Mouse (Mus musculus) embryonic facial prominence, embryonic 14.5 days (tissue): ENCODE measurements around the gene 1190005I06Rik. TPM values are rescaled to one million over a fixed set of nuclear protein-coding genes. Genes with fewer than 3 reads are reported as not detected.

Experiments used
- ATAC-seq: fragments of 200-750 bp; cut with Nextera tagmentation; 2 replicates; pipeline ENCODE4 v1.8.0; 2017; ENCODE audit warnings: low read depth, moderate number of reproducible peaks, moderate TSS enrichment
- DNase-seq: peaks from one replicate; pipeline ENCODE4 v3.0.0-alpha.2; 2015; ENCODE audit warnings: low spot score
- H3K27ac ChIP-seq: fragments of 300-500 bp; sonication (generic); replicated peaks from 2 replicates; pipeline ENCODE4 v1.5.1; 2014; ENCODE audit warnings: low read depth, mild to moderate bottlenecking, low read length, moderate library complexity
- H3K27me3 ChIP-seq: fragments of 300-500 bp; sonication (generic); replicated peaks from 2 replicates; pipeline ENCODE4 v1.6.1; 2014; ENCODE audit warnings: low read length; ENCODE audit not compliant: control insufficient read depth, insufficient read depth
- H3K36me3 ChIP-seq: fragments of 300-500 bp; sonication (generic); 2 replicates; pipeline ENCODE4 v1.6.1; 2014; ENCODE audit warnings: low read length, mixed read lengths; ENCODE audit not compliant: control insufficient read depth, insufficient read depth
- H3K4me1 ChIP-seq: fragments of 300-500 bp; sonication (generic); 2 replicates; pipeline ENCODE4 v1.6.1; 2014; ENCODE audit warnings: antibody characterized with exemption, low read length; ENCODE audit not compliant: control insufficient read depth, insufficient read depth
- H3K4me2 ChIP-seq: fragments of 300-500 bp; sonication (generic); 2 replicates; pipeline ENCODE4 v1.6.1; 2014; ENCODE audit warnings: low read depth, mild to moderate bottlenecking, low read length, moderate library complexity, mixed read lengths
- H3K4me3 ChIP-seq: fragments of 300-500 bp; sonication (generic); 2 replicates; pipeline ENCODE4 v1.5.1; 2014; ENCODE audit warnings: low read depth, mild to moderate bottlenecking, low read length
- H3K9ac ChIP-seq: fragments of 300-500 bp; sonication (generic); 2 replicates; pipeline ENCODE4 v1.6.1; 2014; ENCODE audit warnings: low read depth, mild to moderate bottlenecking, low read length, moderate library complexity, mixed read lengths
- H3K9me3 ChIP-seq: fragments of 300-500 bp; sonication (generic); 2 replicates; pipeline ENCODE4 v1.6.1; 2016; ENCODE audit warnings: low read length; ENCODE audit not compliant: control insufficient read depth
- WGBS: fragments of 180-500 bp; shearing (Covaris S2); extraction: QIAGEN DNeasy Blood & Tissue Kit; methylation state at CpG from one replicate; pipeline ENCODE4 v1.1.7; 2014; 5-methylcytosine and 5-hydroxymethylcytosine counted together
- polyA plus RNA-seq: library from polyadenylated mRNA; unstranded; fragments of >200 nt; fragmentation: Nextera tagmentation; extraction: Ambion mirVana; gene quantifications from 2 replicates; pipeline ENCODE4 v1.2.1, GENCODE M21; 2014

Gene 1190005I06Rik
- polyA plus RNA-seq, 1 experiment from 2014 or later = 6.9 TPM

- WGBS = 90% methylated on average over 10 of the region's 10 CpGs
- H3K36me3 ChIP-seq = peaks cover 39% of the 10 kb centered on the region
Observed at GRCm38 (mm10) chr8:120585521-120585920, 61.9 kb downstream of the 1190005I06Rik start.

GRCm38 (mm10) chr8:120581811-120582210 lies 65.6 kb downstream of the 1190005I06Rik start:
- Histone ChIP-seq H3K4me2 (no peak overlapping the region), H3K27ac (no peak overlapping the region), H3K4me3 (no peak overlapping the region), H3K27me3 (no peaks in the 10 kb centered on the region), H3K9me3 (no peaks in the 10 kb centered on the region), H3K4me1 (no peaks in the 10 kb centered on the region), H3K9ac (no peak overlapping the region), H3K36me3 (peaks cover 74% of the 10 kb centered on the region)
- 92% methylated on average over 8 of the region's 8 CpGs for WGBS
- DNase-seq (no peak), ATAC-seq (no peak)

More at GRCm38 (mm10) chr8:120585521-120585920, 61.9 kb downstream of the 1190005I06Rik start:
- Histone ChIP-seq H3K9ac (no peak overlapping the region), H3K27ac (no peak overlapping the region), H3K9me3 (no peaks in the 10 kb centered on the region), H3K4me1 (peaks cover 5% of the 10 kb centered on the region; the same call in 1 of the 2 replicates), H3K4me2 (no peak overlapping the region), H3K27me3 (no peaks in the 10 kb centered on the region), H3K4me3 (no peak overlapping the region)
- no peak for DNase-seq
- ATAC-seq = no peak

- Histone ChIP-seq H3K4me2 (no peak overlapping the region), H3K27ac (no peak overlapping the region), H3K4me1 (no peaks in the 10 kb centered on the region), H3K36me3 (peaks cover 79% of the 10 kb centered on the region), H3K27me3 (no peaks in the 10 kb centered on the region), H3K4me3 (no peak overlapping the region), H3K9ac (no peak overlapping the region), H3K9me3 (no peaks in the 10 kb centered on the region)
- DNase-seq (no peak), ATAC-seq (no peak)
- WGBS = 92% methylated on average over 12 of the region's 12 CpGs
Observed at GRCm38 (mm10) chr8:120581329-120581728, 66.1 kb downstream of the 1190005I06Rik start.

- no peak overlapping the region for H3K4me2 ChIP-seq
- H3K27ac ChIP-seq = no peak overlapping the region
- WGBS = 75% methylated on average over 8 of the region's 8 CpGs
- no peak for DNase-seq
- no peak overlapping the region for H3K4me3 ChIP-seq
- H3K4me1 ChIP-seq = no peaks in the 10 kb centered on the region
- no peaks in the 10 kb centered on the region for H3K27me3 ChIP-seq
- peaks cover 83% of the 10 kb centered on the region for H3K36me3 ChIP-seq
- H3K9me3 ChIP-seq = no peaks in the 10 kb centered on the region
- no peak for ATAC-seq
- no peak overlapping the region for H3K9ac ChIP-seq
Observed at GRCm38 (mm10) chr8:120580336-120581000, 67.0 kb downstream of the 1190005I06Rik start.

GRCm38 (mm10) chr8:120577821-120578220 lies 69.6 kb downstream of the 1190005I06Rik start:
- Histone ChIP-seq H3K4me3 (no peak overlapping the region), H3K36me3 (peaks cover 90% of the 10 kb centered on the region), H3K4me2 (no peak overlapping the region), H3K9ac (no peak overlapping the region), H3K4me1 (no peaks in the 10 kb centered on the region), H3K27me3 (no peaks in the 10 kb centered on the region), H3K27ac (no peak overlapping the region), H3K9me3 (no peaks in the 10 kb centered on the region)
- 87% methylated on average over 17 of the region's 17 CpGs for WGBS
- no peak for DNase-seq
- ATAC-seq = no peak

- WGBS = 35% methylated on average over 9 of the region's 9 CpGs
- Histone ChIP-seq H3K9ac (0 out of 2 replicates have a peak overlapping the region, but pooled peaks have one; percentile 14), H3K4me3 (no peak overlapping the region), H3K4me1 (no peaks in the 10 kb centered on the region), H3K9me3 (no peaks in the 10 kb centered on the region), H3K36me3 (peaks cover 97% of the 10 kb centered on the region), H3K27me3 (no peaks in the 10 kb centered on the region), H3K4me2 (no peak overlapping the region), H3K27ac (no peak overlapping the region)
- DNase-seq (no peak), ATAC-seq (no peak)
Observed at GRCm38 (mm10) chr8:120575801-120576200, 71.6 kb downstream of the 1190005I06Rik start.

- Histone ChIP-seq H3K27me3 (no peaks in the 10 kb centered on the region), H3K9me3 (no peaks in the 10 kb centered on the region), H3K27ac (no peak overlapping the region), H3K4me1 (no peaks in the 10 kb centered on the region), H3K4me2 (no peak overlapping the region), H3K4me3 (no peak overlapping the region), H3K9ac (no peak overlapping the region; the same call in 1 of the 2 replicates), H3K36me3 (peaks cover 92% of the 10 kb centered on the region)
- no peak for DNase-seq
- WGBS = 80% methylated on average over 19 of the region's 19 CpGs
- ATAC-seq = no peak
Observed at GRCm38 (mm10) chr8:120574941-120575340, 72.5 kb downstream of the 1190005I06Rik start.

GRCm38 (mm10) chr8:120573866-120574265 lies 73.6 kb downstream of the 1190005I06Rik start:
- Histone ChIP-seq H3K4me2 (no peak overlapping the region), H3K27ac (no peak overlapping the region), H3K9ac (no peak overlapping the region), H3K4me3 (no peak overlapping the region), H3K27me3 (no peaks in the 10 kb centered on the region), H3K9me3 (no peaks in the 10 kb centered on the region), H3K4me1 (no peaks in the 10 kb centered on the region), H3K36me3 (peaks cover 92% of the 10 kb centered on the region)
- 62% methylated on average over 10 of the region's 11 CpGs for WGBS
- DNase-seq = no peak
- ATAC-seq = no peak

GRCm38 (mm10) chr8:120572534-120572933 lies 74.9 kb downstream of the 1190005I06Rik start:
- peaks cover 92% of the 10 kb centered on the region for H3K36me3 ChIP-seq
- H3K9me3 ChIP-seq = no peaks in the 10 kb centered on the region
- no peak overlapping the region for H3K9ac ChIP-seq
- ATAC-seq = no peak
- H3K4me2 ChIP-seq = no peak overlapping the region
- H3K4me1 ChIP-seq = no peaks in the 10 kb centered on the region
- H3K27me3 ChIP-seq = no peaks in the 10 kb centered on the region
- no peak for DNase-seq
- no peak overlapping the region for H3K4me3 ChIP-seq
- H3K27ac ChIP-seq = no peak overlapping the region
- WGBS = 83% methylated on average over 21 of the region's 21 CpGs
